Mouse (Mus musculus): ENCODE data around the gene Glipr2.

The Glipr2 gene

DNA sequence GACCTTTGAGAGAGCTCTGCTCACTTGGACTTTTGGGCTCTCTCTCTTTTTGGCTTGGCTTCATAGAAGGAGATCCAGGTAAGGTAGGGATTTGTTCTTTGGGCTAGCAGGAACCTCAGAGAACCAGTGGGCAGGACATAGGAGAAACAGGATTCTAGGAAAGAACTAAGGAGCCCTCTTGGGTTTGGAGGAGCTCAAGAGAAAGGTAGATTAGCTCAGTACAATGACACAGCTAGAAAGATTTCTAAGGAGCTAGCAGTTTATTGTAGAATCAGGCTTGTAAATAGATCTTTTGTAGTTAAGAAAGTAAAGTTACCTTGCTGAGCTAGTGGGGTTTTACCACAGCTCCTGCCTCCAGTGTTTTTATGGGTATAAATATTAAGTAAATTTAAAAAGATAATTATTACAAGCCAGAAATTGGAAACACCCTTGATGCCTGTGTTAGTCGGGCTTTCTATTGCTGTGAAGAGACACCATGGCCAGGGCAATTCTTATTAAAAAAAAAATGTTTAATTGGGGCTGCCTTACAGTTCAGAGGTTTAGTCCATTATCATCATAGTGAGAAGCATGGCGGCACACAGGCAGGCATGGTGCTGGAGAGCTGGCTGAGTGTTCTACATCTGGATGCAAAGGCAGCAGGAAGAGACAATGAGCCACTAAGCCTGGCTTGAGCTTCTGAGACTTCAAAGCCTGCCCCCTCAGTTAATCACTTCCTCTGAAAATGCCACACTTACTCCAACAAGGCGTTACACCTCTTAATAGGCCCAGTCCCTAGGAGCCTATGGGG lies 47.6 kb downstream of the Glipr2 start:
- DNase-seq (ENCODE audit: low spot score in 2 of 2): no peak

DNA sequence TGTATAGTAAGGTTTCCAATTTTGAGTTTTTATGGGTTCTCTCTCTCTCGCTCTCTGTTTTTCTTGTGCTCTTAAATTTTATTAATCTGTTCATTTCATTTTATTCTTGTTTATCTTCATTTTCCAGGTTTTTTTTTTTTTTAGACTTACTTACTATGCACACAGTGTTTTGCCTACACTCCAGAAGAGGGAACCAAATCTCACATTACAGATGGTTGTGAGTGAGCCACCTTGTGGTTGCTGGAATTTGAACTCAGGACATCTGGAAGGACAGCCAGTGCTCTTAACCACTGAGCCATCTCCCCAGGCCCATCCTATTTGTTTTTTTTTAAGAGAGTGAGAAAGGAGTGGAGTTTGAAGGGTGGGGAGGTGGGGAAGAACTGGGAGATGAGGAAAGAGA lies 53.0 kb downstream of the Glipr2 start:
- no peak for DNase-seq (ENCODE audit: low spot score in 2 of 2)

DNA sequence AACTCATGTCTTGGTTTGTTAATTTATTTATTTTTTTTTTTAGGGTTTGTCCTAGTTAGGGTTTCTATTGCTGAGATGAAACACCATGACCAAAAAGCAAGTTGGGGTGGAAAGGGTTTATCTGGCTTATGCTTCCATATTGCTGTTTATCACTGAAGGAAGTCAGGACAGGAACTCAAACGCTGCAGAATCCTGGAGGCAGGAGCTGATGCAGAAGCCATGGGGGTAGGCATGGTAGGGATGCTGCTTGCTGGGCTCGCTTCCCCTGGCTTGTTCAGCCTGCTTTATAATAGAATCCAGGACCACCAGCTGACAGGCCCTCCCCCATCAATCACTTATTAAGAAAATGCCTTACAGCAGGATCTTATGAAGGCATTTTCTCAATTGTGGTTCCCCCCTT lies 53.7 kb downstream of the Glipr2 start:
- no peak for DNase-seq (ENCODE audit: low spot score in 2 of 2)

DNA sequence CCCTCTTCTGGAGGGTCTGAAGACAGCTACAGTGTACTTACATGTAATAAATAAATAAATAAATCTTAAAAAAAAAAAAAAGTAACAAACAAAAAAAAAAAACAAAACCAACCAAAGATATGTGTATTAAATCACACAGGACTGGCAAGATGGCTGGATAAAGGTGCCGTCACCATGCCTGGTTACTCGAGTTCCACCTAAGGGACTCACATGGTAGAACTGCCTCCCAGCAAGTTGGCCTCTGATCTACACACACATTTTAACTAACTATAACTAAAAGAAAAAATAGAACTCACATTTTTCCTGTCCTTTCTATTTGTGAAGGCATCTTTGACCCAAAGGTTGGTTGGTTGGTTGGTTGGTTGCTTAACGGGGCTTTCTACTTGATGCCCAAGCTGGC lies 54.6 kb downstream of the Glipr2 start:
- DNase-seq (ENCODE audit: low spot score in 2 of 2): no peak

DNA sequence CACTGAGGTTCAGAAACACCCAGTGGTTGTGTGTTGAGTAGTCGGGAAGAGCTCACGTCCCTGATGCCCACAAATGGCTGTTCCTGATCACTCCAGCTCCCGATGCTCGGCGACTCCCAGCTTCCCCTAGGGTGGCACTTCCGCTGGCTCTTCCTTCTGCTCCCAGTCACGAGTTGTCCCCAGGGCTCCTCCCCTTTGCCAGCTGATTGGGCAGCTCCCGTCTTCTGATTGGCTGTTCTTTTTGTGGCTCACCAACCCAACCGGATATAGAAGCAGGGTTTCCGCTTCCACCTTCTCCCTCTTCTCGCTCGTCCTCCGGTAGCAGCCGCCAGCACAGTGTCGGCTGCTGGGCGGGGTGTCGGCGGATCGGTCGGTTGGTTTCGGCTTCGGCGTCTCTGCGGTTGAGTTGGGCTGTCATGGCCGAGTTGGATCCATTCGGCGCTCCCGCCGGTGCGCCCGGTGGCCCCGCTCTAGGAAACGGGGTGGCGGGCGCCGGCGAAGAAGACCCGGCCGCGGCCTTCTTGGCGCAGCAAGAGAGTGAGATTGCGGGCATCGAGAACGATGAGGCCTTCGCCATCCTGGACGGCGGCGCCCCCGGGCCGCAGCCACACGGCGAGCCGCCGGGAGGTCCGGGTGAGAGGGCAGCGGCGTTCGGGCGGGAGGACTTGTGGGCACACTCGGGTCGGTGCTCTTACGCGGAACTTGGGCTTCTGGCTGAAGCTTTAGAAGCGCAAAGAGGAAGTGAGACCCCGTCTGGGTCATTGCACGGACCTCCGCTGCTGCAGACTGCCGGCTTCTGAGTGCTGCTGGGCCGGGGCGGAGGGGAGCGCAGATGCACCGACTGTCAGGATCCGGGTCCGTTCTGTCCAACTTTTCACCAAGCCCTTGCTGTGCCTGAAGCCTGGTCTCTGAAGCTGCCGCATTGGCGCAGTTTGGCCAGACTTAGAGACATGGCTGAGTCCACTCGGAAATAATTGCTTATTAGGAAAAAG lies 55.5 kb downstream of the Glipr2 start:
- peak; percentile 93 to 94 for DNase-seq (ENCODE audit: low spot score in 2 of 2)

DNA sequence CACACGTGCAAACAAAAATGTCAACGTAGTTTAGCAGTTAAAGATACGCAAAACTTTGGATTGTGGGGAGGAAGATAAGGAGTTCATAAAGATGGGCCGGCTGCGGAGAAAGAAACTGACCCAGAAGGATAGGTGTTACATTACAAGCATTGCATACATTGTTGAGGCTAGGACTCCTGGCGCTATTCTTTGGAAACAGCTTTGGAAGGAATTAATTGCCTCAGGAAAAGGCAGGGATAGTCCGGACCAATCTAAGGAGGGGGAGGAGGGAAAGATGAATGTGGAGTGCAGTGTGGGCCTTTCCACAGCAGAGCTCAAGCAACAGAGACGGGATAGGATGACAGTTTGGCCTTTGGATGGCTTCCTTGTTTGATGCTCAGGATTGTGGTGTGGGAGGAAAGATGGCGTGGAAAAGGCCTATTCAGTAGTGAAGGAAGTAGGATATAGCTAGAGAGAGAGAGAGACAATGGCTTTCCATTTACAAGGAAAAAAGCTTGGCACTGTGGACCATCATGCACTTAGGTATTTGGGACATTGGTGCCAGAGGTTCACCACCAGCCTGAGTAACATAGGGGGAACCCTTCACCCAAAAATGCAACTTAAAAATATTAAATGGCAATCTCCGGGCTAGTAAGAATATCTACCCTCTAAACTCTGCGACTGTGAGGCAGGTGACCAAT lies 56.3 kb downstream of the Glipr2 start:
- no peak for DNase-seq (ENCODE audit: low spot score in 2 of 2)

DNA sequence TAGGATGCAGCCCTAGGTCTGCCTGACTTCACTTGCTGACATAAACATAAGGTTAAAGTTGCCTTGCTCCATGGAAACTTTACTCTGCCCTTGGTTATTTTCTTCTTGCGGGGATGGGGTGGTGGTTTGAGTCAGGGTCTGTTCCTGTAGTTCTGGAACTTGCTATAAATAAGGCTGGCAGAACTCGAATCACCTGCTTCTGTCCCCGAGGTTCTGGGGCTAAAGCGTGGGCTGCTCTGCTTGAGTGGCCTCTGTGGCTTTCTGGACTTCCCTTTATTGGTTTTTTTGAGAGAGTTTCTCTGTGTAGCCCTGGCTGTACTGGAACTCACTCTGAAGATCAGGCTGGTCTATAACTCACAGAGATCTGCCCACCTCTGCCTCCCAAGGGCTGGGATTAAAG lies 58.9 kb downstream of the Glipr2 start:
- no peak for DNase-seq (ENCODE audit: low spot score in 2 of 2)

DNA sequence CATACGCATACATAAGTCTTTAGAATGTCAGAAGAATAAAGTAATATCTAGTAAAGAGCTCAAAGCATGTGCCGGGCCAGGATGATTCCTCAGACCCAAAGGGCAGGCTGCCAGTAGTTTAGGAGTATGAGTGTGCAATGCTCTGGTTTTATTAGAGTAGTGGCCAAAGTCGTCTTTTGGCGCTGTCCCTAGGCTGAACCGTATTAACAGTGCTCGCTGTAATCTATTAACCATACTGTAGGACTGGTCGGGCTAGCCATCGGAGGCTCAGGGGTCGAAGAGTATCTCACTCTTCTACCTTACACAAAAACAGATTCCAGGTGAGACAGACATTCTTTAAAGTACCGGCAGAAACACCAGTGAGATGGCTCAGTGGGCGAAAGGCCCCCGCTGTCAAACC lies 59.6 kb downstream of the Glipr2 start:
- no peak for DNase-seq (ENCODE audit: low spot score in 2 of 2)

DNA sequence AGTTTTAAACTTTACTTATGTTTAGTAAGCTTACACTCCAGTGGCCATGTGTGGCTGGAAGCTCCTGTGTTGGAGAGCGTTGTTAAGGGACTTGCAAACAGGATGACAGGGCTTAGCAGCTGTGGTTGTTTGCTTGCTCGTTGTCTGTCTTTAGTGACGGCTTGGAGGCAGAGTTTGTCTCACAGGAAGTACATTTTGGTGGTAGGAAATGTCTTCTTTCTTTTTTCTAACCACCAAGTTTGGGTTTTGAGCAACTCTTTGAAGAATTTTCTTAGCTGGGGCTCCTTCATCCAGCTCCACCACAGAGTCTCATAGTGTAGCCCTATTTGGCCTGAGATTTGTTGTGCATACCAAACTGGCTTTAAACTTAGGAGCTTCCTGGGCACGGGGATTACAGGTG lies 65.1 kb downstream of the Glipr2 start:
- no peak for DNase-seq (ENCODE audit: low spot score in 2 of 2)

DNA sequence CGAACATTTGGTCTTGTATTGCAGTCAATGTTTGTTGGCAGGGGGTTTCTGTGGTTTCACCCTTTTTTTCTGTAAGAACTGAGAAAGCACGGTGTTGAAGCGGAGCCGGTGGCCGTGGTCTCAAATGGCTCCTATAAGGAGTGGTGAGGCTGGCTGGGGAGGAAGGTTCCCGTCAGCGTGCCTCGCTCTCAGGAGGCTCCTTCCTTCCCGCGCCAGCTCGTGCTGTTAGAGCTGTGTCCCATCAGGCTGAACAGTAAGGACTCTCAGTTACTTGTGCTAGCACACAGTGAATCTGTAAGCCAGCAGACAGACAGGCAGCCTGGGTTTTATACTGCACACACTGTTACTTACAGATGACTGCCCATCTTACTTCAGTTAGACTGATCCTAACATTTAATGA lies 65.6 kb downstream of the Glipr2 start:
- no peak for DNase-seq (ENCODE audit: low spot score in 2 of 2)

DNA sequence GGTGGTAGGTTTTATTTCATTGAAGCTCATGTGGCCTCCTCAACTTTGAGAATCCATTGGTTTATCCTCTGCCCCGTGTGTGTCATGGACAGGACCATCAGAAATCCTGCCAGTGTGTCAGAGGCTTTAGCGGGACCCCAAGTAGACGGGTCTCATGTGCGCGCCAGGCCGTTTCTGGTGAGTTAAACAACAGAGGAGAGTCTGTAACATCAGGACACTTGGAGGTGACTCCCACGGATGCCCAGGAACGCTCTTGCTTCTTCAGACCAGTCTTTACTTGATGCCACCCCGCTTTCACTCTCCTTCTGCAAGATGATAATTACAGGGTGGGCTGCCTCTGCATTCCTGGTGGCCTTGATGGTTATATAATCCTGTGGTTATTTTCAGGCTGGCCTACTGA lies 66.5 kb downstream of the Glipr2 start:
- no peak for DNase-seq (ENCODE audit: low spot score in 2 of 2)

DNA sequence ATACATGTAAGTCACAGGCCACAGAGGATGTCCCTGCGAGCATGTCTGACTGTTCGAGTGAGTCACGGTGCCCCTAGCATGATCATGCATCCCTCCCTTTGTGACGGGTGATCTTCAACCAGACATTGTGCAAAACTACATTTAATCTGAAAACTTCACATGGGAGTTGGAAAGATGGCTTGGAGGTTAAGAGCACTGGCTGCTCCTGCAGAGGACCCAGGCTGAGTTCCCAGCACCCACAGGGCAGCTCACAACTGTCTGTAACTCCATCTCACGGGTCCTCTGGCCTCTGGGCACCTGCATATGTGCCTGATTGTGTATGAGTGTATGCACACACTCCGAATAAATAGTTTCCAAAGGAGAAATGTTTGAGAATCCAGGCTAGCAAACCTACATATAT lies 67.0 kb downstream of the Glipr2 start:
- DNase-seq (ENCODE audit: low spot score in 2 of 2): no peak

DNA sequence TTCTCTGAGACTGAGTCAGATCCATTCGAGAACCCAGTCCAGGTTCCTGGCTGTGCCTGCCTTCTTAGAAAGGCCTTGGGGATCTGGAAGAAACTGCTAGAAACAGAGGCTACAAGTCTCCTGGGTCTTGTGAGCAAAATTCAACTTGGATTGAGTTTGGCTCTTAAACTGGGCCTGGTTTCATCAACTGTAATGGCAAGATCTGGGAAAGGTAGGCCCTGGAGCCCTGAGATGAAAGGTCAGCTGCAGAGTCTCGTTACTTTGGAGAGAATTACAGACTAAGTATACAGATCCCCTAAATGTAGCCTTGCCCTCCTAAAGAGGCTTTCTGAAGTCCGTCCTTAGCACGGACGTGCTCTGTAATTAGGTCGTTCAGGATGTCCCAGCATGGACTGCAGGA lies 68.4 kb downstream of the Glipr2 start:
- no peak for DNase-seq (ENCODE audit: low spot score in 2 of 2)
